Mouse (Mus musculus): ENCODE results near the gene Tenm4. TPM values are rescaled to one million over a fixed set of nuclear protein-coding genes. Genes with fewer than 3 reads are reported as not detected.

The Tenm4 gene
- total RNA-seq, 2 experiments from 2014 or later: 96.7 to 119 TPM

DNA sequence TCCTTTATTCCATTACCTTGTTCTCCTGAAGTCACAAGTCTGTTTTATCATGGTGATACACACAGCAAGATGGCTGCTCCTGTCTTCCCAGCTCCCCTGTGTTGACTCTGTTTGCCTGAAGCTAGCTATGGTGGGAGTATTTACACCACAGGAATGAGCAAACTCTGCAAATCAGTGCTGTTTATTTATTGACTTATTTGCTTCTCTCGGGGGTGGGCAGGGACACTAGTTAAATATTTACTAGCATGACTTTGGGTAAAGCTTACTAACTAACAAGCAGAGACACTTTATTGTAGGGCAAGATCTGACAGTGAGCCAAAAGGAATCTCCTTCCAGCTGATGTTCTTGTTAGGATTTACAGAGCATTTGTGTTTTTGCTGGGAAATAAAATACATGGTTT lies 160.1 kb downstream of the Tenm4 start:
- no peak for DNase-seq (ENCODE audit: extremely low spot score in 1 of 2, low spot score in 1 of 2)

DNA sequence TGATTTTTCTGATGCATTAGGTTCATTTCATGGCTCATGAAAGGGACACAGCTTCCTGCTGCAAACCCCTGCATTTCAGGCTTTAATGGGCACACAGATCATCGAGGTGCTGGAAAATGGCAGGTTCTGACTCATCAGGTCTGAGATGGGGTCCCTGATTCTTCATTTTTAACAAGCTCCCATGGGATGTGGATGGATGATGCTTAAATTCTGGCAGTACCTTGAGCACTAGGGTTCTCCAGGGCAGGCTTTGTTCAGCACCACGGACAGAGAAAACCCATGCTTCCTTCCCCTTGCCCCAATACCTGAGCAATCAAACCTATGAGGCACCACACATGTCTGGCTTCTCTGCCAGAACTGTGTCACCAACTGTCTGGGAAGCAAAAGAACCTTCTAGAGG lies 163.3 kb downstream of the Tenm4 start:
- no peak for DNase-seq (ENCODE audit: extremely low spot score in 1 of 2, low spot score in 1 of 2)

DNA sequence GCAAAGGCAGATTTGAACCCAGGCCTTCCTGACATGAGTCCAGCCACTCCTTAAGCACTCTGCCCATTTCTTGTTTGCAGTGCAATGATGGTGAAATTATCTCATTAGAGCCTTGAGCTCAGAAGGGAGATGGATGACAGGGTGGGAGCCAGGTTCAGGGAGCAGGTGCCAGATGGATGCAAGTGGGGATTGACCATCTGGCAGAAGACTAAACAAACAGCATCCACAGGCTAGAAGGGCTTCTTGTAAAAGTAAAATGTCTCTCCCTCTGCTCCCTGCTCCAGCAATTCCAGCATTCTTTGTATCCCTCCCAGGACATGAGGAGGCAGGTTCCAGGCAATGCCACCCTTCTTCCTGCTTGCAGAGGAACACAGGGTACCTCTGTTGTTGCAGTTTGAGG lies 165.3 kb downstream of the Tenm4 start:
- DNase-seq (ENCODE audit: extremely low spot score in 1 of 2, low spot score in 1 of 2): no peak

DNA sequence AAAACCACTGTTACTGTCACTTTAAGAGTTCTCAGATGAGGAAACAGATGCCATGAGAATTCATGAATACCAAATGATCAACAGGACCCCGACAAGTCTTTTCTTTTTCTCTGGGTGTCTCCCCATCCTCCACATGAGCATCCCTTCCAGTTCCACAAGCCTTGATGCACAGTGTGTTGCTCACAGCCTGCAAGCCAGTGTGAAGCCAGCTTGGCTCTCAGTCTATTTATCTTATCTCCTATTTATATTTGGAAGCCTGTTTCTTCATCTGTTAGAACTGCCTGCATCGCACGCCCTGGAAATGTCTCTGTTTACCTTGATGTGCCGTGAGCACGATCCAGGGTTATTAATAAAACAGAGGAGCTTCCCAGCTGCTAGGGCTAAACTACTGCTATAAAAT lies 169.8 kb downstream of the Tenm4 start:
- no peak for DNase-seq (ENCODE audit: extremely low spot score in 1 of 2, low spot score in 1 of 2)

DNA sequence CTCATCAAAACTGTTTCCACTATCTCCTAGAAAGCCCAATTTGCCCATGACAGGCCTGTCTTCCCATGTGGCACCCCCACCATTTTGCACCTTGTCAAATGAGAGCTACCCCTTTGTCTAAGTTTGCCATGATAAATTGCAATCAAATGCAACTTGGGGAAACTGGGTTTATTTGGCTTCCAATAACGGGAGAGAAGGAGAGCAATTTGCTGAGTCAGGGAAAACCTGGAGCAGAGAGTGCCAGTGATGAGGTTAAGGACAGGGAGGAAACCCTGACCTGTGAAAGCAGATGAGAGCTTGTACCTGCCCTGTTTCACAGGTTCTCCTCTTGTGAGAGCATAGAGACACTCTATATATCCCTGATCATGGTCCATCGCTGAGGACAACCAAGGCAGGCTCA lies 170.4 kb downstream of the Tenm4 start:
- DNase-seq (ENCODE audit: extremely low spot score in 1 of 2, low spot score in 1 of 2): no peak

DNA sequence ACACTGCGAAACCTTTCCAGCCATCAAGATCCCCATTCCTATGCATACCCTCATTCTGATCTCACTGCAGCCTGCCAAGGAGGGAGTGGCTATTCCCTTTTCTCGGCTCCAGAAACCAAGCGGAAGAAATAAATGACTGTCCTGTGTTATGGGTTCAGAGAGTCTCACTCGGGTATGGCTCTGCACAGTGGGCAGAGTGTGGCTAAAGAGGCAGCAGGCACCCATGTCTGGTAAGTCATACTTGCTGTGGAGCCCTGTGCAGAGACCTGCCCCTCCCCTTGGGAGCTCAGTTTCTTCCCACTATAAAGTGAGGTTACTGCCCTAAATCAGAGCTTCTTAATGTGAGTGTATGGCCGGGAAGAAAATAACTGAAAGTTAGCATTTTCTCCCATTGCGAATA lies 171.9 kb downstream of the Tenm4 start:
- no peak for DNase-seq (ENCODE audit: extremely low spot score in 1 of 2, low spot score in 1 of 2)

DNA sequence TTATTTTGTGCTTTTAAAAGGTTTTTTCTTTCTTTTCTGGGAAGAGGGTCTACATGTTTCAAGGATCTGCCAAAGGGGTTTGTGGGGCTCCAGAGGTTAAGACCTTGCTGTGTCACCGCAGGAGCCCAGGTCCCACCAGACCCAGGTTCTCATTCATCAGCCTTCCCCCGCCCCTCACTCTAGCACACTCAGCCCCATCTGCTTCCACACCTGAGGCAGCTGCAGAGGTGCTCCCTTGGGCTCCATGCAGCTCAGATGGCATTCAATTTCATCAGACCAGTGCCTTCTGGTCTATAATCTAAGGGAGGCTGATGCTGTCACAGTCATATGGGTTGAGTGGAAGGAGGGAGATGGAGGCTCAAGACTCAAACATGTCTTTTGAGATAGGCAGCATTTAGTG lies 172.6 kb downstream of the Tenm4 start:
- no peak for DNase-seq (ENCODE audit: extremely low spot score in 1 of 2, low spot score in 1 of 2)

DNA sequence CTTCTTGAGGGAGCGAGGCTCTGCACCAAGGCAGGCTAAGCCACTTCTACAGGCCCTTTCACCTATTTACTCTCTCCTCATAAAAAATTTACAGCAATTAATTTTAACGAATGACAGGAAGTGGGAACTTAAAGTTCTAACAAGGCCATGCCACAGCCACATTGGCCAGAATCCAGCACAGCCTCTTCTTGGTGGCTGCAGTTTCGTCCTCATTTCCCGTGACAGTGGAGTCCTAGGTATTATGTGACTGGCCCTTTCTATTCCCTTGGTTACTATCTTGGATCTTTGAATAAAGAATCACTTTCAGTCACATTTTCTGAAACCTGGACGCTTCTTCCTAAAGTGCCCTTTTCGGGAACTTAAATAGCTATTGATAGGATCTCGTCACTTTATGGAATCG lies 181.6 kb downstream of the Tenm4 start:
- DNase-seq (ENCODE audit: extremely low spot score in 1 of 2, low spot score in 1 of 2): no peak

DNA sequence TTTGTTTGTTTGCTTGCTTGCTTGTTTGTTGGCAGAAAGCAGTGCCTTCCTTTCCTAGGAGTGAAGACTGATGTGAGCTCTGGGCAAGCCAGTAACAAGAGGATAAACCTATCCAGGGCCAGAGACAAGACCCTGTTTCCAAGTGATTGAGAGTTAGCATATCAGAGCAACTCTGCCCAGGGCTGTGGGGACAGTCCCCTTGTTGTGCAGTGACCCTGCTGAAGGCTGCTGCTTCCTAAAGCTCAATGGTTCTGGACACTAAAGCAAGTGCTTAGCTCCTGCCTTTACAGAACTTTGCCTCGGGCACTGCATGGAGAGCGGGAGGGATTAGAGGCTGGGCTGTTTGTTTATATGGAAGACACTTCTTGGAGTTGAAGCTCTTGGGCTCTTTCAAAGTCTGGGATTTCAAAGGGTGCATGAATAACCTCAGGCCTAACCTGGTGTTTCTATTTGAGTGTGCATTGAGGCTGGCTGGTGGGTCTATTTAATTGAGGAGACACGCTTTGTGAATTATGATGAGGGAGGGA lies 185.3 kb downstream of the Tenm4 start:
- no peak for DNase-seq (ENCODE audit: extremely low spot score in 1 of 2, low spot score in 1 of 2)

DNA sequence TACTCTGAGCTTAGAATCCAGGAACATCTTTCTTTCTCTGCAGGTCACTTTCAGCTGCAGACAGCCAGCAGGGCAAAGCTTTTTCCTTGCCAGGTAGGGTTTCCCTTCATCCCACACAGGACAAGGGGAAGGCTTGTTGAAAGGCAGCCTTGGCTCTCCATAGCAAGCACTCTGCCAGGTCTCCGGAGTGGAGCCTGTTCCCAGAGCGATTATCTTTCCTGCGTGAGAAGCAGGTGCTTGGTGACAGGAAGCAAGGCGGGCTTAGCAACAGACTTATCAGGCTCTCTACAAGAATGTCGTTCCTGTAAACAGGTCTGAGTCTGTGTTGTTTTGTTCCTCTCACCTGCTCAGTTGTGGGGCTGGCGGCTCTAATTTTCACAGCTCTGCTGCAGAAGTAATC lies 186.5 kb downstream of the Tenm4 start:
- no peak for DNase-seq (ENCODE audit: extremely low spot score in 1 of 2, low spot score in 1 of 2)

DNA sequence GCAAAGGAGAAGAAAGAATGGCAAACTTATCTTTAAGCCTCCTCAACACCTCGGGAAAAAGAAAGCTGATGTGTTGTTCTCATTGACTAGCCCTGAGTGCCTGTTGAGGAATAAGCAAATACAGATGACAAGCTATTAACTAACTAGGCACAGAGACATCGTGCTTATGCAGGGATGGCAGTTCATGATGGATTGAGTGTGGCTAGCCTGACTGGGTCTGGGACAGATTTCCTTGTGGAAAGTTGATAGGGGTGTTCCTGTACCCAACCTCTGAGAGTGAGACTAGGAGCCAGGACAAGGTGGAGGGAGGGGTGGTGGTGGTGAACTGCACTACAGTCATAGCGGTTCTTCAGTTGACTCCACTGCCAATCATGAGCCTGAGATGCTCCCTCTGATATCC lies 192.3 kb downstream of the Tenm4 start:
- no peak for DNase-seq (ENCODE audit: extremely low spot score in 1 of 2, low spot score in 1 of 2)

DNA sequence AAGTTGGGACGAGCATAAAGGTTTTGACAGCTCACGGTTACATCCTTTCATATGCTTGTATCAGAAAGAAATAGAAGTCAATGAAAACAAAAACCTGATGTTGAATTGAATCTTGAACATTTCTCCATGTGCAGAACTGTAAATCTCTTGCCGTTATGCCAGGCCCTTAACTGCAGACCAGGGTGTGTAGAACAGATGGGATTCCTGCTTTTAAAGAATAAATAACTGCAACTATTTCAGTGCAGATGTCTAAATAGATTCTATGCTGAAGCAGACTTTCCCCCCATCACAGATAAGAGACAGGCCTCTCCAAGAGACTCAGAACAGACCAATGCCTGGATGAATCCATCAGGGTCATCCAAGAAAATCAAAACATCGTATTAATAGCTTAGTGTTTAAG lies 198.9 kb downstream of the Tenm4 start:
- no peak for DNase-seq (ENCODE audit: extremely low spot score in 1 of 2, low spot score in 1 of 2)

DNA sequence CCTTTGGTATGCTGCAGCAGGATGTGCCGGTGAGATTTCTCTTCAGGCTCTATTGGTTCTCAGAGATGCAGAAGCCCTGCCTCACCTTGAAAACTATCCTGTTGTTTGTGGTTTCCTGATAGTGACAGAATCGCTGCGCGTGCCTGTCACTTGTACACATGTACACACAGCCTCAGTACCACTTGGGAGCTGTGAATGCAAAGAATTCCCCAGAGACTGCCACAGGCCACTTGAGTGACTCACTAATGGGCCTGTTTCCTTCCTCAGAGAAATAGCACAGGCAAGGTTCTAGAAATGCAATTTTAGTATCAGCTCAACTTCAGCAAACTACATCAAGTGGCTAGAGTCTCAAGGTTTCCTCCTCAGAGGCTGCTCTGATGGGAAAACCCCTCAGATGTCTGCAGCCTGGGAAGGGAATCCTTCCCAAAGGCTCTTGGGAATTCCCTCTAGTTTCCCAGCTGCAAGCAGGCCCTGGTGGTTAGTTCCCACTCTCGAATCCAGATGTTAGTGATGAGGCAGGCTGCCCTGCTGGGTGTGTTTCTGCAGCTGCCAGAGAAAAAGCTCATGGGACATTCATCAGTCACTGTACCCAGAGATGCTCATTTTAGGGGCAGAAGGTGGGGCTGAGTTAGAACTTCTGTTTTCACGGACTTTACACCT lies 203.1 kb downstream of the Tenm4 start:
- no peak for DNase-seq (ENCODE audit: extremely low spot score in 1 of 2, low spot score in 1 of 2)

DNA sequence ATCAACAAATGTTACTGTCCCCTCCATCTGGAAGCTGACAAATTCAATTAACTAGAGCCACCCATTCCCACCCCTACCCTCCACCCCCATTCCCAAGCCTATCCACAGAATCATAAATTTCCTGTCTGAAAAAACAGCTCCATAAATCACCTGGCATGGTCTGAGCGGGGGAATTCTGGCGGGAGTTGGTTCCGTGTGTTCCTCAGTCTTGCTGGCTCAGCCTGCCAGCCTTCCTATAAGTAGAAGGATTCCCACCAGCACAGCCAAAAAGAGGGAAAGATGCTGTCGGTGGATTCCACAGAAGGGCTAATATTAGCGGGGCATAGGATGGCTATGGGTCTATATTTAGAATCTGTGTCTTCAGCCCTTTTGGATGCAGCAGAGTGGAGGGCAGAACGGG lies 204.5 kb downstream of the Tenm4 start:
- DNase-seq (ENCODE audit: extremely low spot score in 1 of 2, low spot score in 1 of 2): no peak

DNA sequence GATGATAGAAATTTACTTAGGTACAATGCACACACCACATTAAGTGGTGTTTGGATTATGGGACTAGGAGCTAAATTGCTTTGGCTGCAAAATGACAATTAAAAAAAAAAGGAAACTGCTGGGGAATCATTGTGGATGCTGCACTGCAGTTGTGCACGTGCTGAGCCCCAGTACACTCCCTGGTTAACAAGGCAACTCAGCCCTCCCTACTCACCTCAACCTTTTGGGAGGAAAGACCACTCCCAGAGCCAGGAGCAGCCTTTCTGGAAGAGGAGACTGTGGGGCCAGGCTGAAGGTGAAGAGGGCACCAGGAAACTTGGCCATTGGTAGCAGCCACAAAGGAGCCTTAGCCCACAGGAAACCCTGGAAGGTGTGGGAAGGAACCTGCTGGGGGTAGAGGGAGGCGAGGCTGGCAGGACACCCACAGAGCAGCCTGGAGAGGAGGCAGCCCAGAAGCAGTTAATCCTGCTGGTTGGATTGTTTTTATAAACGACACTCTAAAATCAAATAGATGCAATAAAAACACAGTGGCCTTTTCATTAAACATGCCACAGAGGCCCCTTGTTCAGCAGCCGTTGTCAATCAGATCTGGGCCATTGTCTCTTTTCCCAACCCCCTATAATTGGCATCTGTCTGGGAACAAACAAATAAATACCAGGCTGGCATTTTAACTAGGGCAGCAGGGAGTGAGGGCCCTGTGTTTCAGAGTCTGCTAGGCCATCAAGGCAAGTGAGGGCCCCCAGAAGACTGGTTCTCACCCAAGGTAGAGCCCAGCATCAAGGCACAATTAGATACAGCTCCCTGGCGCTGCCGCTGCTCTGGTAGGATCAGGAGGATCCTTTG lies 212.9 kb downstream of the Tenm4 start:
- DNase-seq (ENCODE audit: extremely low spot score in 1 of 2, low spot score in 1 of 2): no peak

DNA sequence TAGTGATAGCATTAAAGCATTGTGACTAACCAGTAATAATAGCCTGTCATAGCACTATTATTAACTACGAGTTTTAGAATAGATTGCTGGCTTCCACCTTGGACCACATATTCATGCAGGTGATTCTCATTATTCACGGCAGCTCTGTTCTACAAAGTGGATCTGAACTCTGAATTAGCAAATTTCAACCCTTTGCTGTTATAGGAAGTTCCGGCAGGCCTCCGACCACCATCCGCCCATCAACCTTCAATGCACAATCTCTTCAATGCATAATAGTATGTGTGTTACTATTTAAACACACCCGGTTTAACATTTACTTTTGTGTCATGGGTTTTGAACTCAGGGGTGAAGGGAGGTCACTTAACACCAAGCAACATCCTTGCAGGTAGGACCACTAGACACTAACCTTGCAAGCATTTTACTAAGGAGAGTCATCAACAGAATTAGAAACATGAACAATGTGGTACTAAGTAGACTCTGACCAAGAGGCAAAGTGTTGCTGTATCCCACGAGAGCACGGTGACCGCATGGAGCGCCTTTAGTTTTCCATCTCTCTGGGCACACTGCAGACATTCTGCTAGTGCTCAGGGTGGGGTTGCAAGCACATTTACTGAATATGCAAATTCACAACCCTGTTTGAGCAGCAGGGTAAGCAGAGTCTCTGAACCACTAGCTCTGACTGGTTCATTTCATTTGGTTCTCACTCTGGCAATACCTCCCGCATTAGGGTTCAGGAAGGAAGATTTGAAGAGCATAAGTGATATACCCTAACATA lies 213.9 kb downstream of the Tenm4 start:
- DNase-seq (ENCODE audit: extremely low spot score in 1 of 2, low spot score in 1 of 2): no peak

DNA sequence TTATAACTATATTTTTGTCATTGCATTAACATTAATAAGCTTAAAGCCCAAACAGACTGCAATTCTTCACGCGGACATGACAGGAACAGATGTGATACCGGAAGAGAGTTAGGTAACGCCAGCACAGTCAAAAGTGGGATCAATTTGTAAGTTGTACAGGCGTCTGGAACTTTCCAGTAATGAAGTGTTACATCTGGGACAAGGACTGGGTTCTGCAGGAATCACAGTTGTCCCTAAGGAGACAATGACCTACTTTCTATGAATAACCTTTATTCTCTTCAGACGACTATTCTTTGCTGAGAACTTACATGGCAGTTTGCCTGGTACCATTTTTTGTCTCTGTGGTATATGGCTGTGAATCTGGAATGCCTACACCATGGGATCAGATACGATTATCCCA lies 214.8 kb downstream of the Tenm4 start:
- DNase-seq (ENCODE audit: extremely low spot score in 1 of 2, low spot score in 1 of 2): no peak

DNA sequence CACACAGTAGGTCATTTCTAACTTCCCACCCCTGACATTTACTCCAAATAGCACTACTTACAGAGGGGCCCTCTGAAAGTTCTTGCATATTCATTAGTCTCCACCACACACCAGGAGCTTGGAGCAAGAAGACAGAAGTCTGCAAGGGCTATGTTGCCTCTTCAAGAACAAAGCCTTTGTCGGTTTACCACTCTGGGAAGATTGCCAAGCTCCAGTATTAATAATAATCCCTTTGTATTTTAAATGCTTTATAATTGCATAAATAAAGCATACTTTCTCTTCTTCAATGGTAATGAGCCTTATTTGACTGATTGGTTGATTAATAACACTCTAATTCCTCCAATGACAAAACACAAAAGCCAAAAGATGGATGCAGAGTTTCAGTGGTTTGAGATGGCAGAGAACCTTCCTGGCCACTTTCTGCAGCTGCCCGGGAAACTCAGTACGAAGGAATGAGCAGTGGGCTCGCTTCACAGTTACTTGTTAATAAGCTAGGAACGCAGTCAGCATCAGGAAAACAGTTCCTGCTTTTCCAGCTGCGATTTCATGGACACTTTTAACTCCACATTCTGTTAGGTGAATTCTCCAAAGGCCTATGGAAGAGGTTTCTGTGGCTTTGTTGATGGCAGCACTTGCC lies 219.1 kb downstream of the Tenm4 start:
- DNase-seq (ENCODE audit: extremely low spot score in 1 of 2, low spot score in 1 of 2): no peak

DNA sequence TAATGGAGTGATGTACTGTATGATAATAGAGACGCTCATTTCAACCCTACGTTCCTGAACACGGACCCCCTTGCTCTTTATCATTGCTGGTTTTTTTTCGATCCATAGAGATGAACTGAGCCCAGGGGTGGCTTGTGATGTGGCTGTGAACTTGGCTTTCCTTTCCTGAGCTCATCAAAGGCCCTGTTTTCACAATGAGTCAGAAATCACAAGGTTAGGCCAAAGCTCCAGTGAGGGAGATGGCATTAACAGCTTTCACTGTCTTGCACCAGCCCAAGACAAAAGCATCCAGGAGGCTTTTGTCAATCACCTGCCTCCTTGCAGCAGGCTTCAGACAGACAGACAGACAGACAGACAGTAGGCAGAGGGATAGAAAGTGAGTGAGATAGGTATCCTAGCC lies 219.8 kb downstream of the Tenm4 start:
- no peak for DNase-seq (ENCODE audit: extremely low spot score in 1 of 2, low spot score in 1 of 2)

DNA sequence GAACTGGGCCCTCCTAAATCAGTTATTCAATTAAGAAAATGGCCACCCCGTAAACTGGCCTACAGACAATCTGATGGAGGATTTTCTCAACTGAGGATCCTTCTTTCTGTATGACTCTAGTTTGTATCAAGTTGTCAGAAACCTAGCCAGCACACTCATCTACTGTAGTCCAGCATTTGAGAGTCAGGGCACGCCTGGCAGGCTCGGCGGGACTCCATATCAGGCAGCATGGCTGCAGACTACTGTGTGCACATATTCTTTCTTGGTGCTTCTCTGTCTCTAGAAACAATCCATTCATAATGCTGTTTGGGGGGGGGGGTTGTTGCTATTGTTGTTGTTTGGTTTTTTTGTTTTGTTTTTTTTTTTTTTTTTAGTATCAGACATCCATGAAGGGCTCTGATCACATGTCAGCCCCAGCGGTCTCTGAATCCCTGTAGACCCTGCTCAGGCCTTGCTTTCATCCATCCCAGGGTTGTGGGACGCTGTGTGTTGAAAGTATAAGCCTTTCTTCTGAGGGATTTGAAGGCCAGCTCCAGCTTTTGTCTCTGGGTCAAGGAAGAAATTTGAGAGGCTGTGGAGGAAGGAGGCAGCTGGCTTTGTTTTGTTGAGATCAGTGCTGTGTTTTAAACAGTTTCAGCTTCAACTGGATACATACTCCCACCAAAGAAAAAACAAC lies 220.9 kb downstream of the Tenm4 start:
- DNase-seq (ENCODE audit: extremely low spot score in 1 of 2, low spot score in 1 of 2): no peak
